Mouse (Mus musculus) B cell, adult 2 months (primary cell): ENCODE data around the gene Abca1.
A peak's percentile ranks its signal among the peaks of the same experiment; 100 is the strongest.

Experiments
- DNase-seq, 2 experiments: peaks; one replicate each; pipeline ENCODE4 v3.0.0; 2022

The Abca1 gene

DNA sequence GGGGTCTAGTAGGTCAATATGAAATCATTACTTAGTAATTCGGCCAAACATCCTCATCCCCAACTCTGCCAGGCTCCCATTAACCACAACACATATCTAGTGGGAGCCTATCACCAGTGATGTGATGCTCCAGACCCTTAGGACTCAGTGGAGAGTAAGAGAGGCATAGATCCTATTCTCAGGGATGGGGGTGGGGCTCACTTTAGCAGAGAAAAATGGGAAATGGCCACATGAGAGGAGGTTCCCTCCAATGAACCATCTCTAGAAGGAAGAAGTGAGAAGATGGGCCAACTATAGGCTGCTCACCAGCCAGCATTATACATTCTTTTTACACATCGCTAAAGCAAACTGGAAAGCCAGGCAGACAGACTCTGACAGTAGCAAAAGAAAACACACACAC is 10.9 kb downstream of the Abca1 start:
- no peak for DNase-seq

DNA sequence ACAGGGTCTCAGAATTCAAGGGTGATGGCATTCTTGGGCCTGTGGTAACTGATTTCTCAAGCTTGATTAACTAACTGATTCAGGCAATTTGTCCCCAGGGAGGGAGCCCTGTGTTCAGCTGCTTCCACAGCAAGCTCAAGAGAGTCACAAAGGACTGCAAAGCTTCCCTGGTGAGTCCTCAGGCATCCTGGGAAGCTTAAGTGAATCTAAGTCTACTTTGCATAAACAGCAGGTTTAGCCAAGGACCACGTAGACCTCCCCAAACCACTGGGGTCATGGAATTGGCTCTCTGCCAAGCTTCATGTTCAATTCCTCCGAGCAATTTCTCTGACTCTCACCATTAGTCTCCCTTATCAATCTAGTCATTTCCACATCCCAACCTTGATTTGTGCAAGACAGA is 12.2 kb downstream of the Abca1 start:
- DNase-seq = no peak

DNA sequence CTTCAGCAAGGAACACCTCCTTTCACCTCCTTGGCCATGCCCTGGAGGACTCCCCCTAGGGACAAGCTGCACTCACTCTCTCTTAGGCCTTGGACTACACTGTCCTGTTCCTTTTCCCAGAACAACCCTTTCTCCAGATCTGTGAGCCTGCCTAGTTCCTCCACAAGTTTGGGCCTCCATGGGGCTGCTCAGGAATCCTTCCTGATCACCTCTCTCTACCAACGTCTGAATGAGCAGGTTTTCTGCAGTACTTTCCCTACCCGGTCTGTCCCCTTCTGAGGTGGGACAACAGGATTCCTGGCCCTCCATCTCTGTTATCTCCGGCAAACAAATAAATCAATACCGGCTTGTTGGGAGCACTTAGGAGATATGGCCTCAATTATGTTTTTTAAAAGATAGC is 12.6 kb downstream of the Abca1 start:
- DNase-seq = no peak

DNA sequence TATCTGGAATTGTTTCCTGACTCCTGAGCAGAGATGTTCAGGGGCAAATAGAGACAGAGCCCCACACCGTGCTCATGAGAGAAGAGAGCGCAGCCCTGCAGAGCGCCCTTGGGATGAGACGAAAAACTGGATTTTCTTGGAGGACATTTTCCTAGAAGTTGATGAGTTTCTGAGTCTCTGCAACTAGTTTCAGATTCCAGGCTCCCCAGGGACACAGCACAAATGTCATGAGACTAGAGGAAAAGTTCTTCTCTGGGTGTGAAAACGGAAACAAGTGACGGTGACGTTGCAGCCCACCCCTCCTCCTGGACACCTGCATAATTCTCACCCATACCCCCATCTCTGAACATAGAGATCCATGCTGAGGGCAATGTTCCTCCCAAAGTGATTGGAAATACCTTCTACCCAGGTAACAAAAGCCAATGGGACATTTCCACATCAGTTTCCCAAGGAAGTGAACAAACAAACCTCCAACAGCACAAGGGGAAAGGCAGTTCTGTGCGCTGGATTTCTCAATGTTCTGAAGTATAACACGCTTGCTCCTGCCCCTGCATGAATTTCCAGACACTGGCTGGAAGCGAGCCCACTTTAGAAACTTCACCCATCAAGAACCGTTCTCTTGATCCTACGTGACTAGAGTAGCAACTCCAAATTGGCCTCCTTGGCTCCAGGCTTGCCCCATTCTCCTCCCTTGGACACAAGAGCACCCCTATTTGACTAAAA is 13.3 kb downstream of the Abca1 start:
- DNase-seq = no peak

DNA sequence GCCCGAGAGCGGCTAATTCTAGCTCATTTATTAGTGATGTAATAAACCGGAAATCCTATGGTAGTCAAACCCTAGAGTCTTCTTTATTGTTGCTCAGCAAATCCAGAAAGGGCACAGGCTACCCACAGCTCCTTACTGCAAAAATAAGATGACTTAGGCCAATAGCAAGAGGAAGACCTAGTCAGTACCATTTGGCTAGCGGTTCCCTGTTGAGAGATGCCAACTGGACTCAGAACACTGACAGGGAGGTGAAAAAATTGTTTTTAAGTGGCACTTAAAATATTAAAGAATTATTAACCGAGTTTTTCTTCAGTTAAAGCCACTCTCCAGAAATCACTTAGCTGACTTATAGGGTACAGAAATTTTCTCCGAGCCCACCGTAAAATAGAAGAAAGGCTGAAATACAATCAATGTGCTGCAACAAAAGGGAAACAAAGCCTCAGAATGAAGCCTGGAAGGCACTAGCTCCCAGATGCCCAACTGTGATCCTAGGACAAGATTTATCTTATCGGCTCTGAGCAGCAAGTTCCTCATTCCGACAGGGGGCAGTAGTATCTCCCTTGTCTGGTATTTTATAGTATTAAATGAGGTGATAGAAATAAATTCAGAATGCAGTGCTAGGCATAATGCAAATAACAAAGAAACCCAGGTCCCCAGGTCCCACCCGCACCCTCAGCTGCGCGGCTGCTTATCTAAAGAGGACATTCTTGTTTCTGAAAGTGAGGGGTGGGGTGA is 14.1 kb downstream of the Abca1 start:
- DNase-seq = peak in 1 of 2 experiments; percentile 19

DNA sequence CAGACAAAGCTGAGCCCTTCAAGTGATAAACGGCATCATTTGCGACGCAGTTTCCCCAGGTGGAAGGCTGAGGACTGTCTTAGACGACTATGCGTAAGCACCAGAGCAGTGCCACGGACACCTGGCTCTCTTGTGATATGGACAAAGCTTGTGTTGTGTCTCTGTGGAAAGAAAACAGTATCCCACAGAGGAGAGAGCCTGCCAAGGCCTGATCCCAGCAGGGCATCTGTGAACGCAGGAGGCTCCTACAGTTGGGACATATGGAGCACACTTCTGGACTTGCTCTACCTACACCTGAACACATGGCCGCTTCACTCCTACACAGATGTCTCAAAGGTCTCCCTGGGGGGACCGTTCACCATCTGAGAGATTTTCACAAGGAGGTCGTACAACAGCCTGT is 15.1 kb downstream of the Abca1 start:
- DNase-seq = no peak

DNA sequence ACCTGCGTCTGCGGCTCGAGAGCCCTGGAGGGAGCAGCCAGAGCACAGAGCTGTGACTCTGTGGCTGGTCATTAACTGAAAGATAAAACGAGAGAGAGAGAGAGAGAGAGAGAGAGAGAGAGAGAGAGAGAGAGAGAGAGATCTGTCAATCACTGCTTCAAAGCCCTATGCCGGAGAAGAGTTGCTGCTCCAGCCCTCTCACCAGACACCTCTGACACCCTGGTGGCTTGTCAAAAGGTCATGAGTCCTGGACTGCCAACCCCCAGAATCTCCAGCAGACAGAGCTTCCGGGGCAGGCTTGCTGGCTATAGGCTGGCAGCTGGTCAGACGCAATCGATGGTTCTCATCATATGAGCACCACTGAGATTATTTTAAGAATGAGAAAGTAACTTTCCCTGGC is 15.7 kb downstream of the Abca1 start:
- no peak for DNase-seq

DNA sequence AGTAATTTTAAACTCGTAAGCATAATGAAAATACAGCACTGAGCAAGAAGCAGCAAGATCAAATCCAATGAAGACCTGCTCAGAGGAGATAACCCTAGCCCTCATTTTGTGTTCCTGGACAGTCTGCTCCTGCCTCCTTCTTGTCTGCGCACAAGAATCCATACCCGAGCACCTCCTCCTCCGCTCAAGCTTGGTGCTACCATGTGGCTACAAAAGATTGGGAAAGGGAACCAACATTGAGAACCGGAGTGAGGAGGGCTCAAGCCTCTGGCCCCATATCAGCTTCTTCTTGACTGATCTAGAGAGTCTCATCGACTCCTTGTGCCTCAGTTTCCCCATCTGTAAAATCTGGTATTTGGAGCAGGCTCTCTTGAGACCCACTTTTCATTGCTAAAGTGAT is 19.0 kb downstream of the Abca1 start:
- no peak for DNase-seq

DNA sequence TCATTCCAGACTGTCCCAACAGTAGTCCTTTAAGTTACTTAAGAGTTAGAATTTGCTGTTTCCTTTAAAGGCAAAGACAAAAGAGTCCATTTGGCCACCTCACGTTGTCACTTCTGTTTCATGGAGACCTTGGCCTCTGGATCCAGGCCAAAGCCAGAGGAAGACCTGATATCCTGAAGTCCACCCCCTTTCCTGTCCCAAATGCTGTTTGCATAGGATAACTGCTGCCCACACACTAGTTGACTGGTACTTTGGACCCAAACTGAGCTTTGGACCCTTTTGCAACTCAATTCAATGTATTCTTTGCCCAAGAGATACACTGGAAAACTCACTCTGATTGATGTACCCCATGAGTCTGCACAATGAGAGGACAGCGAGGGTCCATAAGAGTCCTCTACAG is 20.2 kb downstream of the Abca1 start:
- DNase-seq = no peak

DNA sequence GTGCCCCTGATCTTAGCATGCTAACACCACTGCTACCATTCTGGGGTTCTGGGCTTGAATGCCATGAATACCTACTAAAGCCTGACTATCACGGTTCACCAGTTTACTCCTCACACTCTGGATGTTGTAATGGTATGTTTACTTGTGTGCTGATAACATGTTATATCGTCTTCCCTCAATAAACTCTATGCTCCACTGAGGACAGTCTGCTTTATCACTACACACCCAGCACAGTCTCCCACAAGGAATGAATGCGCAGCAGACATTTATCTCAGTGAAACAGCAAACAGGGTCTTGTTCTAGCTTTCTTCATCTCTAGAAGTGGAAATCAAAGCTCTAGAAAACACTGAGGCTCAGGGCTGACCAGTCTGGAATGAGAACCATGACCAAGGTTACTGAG is 20.7 kb downstream of the Abca1 start:
- no peak for DNase-seq

DNA sequence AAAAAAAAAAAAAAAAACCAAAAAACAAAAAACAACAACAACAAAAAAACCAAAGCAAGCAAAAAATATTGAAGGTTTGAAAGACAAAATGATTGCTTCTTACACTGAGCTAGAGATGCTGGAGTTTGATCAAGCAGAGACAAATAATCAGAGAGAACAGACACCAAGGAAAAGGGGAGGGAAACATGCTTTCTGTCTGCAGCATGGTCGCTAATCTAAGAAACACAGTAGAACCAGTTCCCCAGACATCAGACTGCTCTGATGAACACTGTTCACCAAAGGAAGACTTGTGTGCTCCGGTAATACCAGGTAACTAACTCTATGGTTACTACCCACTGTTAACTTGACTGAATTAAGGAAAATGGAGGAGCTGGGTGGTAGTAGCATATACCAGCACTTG is 22.6 kb downstream of the Abca1 start:
- no peak for DNase-seq

DNA sequence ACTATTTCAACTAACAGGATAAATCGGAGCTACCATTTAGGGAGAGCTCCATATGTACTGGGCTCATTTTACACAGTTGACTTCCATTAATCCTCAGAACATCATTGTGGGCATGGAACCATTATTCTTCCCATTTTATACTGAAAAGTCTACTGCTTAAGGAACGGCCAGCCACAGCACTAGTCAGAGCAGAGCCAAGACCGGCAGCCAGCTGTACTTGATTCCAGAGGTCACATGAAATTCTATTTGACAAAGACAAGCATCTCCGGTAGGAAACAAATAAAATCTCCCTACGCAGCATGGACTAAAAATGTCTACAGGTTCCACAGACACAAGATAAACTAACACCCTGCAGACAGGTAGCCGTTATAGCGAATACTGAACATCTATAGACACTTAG is 24.9 kb downstream of the Abca1 start:
- DNase-seq = no peak

DNA sequence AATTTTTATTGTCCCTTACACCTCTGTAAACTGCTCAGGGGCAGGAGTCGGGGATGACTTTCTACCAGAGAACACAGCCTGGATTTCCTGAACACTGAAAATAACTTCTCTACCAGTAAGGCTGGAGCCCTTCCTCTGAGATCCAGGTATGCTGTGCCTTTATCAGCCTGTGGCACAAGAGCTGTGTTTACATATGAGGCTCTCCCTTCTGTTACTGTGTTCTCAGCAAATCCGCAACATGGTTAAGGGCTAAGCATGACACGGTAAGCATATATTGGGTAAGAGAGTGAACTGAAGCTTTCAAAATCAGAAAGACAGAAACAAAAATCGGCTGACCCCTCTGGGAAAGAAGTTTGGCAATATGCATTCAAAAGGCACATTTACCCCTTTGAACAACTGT is 25.7 kb downstream of the Abca1 start:
- DNase-seq = no peak

DNA sequence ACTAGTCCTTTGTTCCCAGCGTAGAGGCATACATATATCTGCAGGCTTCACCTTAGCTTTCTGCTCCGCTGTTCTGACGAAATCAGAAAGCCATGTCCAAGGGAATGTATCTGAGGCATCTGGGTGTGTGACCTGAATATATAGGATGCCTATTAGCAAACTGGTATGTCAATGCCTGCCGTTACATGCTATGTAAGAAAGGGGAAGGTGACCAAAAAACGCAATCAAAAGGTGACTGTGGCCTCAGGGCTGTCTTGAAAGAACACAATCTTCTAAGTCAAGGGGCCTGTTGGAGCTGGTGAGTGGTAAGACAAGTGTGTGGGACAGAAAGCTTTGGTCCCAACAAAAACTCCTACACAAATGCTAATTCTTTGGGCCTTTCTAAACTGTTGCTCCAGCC is 28.2 kb downstream of the Abca1 start:
- no peak for DNase-seq

DNA sequence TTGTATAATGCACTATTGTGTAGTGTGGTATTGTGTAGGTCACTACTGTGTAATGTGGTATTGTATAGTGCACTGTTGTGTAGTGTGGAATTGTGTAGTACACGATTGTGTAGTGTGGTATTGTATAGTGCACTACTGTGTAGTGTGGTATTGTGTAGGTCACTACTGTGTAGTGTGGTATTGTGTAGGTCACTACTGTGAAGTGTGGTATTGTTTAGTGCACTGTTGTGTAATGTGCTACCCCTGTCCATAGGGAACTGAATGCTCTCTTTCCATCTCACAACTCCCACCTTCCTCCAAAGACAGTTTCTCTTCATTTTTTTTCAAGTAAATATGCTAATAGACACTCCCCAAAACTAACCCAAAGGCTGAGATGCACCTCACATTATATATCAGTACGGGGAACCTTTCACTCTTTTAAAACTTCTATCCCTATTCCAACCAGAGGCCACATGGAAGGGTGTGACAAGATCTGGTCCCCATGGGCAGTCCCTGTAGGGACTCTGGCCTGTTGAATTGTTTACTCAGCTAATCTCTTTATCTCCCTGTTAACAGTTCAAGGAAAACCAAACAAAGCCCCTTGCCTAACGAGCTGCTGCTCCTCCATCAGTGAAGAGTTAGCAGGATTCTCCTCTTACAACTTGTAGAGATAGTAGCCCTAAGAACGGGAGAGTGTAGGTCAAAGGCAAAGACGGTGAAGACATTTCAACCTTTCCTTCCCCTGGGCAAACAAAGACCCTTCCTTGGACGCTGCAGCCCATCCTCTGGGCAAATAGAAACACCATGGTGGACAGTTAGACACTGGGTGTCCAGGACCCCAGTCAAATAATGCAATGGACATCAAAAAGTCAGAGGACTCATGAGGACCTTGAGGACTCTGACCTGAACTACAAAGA is 28.8 kb downstream of the Abca1 start:
- DNase-seq = no peak

DNA sequence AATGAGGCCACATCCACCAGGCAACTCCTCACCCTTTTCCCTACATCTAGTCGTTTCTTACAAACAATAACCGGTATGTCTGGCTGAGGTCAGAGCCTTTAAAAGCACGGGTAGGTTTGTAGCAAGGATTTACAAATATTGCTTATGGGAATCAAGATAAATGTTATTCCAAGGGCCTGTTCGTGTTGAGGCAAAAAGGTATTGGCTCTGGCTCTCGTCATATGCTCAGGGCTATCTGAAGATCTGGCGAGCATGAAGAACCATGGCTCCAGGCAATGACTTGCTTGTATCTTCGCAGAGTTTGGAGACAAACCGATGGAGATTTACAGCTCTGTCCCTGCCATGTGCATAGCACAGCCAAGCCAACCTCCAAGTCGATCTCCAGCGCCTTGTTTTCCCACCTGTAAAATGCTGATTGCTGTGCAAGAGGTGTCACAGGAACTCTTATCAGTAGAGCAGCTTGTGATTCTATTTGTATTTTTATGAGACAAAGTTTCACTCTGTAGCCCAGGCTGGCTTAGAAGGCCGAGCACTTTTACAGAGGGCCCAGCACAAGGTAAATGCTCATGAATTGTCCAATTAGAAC is 29.9 kb downstream of the Abca1 start:
- DNase-seq = no peak

DNA sequence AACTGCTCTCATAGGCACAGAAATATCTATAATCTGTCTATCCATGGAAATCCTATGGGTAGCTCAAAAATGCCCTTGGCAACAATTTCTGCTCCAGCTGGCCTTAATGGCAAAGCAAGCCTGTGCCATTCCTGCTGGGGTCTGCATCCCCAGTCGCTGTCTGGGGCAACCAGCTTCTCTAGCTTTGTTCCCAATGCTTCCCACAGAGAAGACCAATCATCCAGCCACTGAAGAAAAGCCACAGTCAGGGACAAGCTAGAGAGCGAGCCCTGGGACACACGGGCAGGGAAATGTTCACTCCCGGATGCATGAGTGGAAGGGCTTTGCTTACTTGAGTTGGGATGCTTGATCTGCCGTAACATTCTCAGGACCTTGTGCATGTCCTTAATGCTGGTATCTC is 32.4 kb downstream of the Abca1 start:
- DNase-seq = no peak

DNA sequence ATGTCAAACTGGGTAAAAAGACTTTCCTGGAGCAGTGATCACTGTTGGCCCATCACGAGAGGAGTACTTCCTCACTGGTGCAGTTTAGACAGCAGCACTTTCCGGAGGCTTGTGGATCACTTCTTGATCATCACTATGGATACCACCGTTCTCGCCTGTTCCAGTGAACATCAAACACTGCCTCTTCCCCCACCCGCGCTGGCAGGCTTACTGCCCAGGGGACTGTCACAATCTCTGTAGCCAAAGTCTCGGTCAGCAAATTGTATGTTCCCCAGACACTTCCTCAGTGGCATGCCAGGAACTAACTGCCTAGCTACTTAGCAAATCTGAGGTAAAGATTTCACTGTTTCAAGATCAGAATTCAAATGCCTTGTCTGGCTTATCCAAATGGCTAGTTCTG is 32.9 kb downstream of the Abca1 start:
- DNase-seq = no peak

DNA sequence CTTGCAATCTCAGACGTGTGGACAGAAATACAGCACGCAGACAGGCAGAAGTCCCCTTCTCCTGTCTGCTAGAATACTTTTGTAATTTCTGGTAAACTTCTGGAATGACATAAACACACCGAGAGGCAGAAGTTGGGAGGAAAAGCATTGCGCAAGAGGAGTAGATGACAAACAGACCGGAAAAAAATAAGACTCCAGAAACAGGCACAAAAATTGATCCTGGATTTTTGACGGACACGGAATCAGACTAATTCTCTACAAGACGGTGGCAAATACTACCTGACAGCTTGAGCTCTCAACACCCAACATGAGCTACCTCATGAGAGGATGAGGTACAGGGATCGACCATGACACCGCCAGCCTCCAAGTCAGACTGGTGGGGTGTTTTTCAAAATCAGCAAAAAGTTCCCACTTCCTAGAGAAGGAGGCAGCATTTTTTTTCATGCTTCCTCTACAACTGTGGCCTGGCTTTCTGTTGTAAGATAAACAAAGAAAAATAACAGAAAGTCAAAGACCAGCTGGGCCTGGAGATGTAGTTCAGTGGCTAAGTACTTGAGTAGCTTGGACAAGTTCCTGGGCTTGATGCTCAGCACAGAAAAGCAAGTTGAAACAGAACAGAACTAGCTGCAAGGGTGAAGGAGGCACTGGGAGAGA is 34.7 kb downstream of the Abca1 start:
- no peak for DNase-seq

DNA sequence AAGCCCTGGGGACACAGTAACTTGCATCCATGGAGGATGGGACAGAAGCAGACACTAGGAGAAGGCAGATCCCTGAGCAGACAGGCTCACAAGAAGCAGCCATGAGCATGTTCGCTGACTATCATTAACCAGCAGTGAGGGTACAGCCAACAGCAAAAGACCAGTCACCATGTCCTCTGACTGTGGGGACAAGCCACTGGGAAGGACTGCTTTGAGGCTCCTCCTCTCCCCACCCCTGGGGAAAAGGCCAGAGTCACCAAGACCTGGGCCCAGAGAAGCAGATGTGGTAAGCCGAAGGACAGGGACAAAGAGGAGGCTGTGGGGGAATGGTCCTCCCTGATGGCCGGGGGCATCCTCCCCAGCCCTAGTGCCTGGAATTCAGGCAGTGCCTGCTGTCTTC is 37.4 kb downstream of the Abca1 start:
- DNase-seq = no peak

DNA sequence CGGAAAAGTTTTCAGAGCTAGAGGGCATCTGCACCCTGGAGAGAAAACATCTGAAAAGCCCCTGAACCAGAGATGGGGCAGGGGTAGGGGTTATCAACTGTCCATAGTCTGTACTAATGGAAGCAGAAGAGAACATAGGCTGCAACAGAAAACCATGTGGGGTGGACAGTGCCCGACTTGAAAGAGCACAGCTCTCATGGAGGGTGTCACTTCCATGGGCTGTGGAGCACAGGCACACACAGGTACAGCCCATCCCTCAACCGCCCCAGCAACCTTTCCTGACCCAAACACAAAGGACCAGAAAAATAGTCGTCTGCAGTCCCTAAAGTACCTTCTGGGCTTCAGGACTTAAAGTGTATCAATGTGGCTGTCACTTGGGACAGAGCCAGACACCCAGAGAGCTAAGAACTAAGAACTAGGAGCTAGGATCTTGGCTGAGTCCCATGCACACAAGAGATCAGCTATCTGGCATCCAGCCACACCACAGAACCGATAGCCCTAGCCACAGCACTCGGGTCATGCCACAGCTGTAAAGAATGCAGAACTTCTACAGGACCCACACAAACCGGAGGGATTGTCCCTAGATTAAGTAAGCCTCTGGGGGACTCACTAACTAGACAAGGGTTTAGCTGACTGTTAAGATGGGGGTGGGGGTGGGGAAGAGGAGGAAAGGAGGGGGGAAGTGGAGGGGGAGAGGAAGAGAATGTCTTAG is 38.0 kb downstream of the Abca1 start:
- peak; percentile 19 to 33 for DNase-seq

DNA sequence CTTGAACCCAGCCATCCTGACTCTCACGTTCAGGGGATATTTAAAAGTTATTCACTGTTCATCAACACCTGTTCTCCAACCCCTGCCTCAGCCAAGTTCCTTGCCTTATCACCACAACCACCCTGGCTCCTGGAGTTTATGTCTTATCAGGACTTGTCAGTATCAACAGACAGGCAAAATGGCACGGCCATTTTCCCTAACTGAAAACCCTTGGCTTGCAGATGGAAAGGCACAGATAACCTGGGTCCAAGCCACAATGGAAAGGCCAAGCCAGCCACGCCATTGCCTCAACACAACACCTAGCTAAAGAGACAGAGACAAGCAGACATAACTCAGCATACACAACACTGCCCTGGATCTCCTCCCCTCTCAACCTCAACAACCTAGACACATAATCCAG is 38.6 kb downstream of the Abca1 start:
- DNase-seq = no peak
